Mouse (Mus musculus): Measurements from ENCODE around the gene Rbl2.

The Rbl2 gene

DNA sequence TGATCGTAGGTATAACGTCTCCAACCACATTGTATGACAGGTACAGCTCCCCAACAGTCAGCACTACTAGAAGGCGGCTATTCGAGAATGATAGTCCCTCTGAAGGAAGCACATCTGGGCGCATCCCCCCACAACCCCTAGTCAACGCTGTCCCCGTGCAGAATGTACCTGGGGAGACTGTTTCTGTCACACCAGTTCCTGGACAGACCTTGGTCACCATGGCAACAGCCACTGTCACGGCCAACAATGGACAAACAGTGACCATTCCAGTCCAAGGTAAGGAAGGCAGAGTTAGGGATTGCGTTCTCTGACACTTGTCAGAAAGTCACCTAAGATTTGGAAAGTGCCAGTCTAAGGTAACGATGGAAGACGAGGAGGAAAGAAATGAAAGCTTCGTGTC is 36.4 kb downstream of the Rbl2 start:
- no peak for DNase-seq (ENCODE audit: low spot score in 2 of 2)

DNA sequence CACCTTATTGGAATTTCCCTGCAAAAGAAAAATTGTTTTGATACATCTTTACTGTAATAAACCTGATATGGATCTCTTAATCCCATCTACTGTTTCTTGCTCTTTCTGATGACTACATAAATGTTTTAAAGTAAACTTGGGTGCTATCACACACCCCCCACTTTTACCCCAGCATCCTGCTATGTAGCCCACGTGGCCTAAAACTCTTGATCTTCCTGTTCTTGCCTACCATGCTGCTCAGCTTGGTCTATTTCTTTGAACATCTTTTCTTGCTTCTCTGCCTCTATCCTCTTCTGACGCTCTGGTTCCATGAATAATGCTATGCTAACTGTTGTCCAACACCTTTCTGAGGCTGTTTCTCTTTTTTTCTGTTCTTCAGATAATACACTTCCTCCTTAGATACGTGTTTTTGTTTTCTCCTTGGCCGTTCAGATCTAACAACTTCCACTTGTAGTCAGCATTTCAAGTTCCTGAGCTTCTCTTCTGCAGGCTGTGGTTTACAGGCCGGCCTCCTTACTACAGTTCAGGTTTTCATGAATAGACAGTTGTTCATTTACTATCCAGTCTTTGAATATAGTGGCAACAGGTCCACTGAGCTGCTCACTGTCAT is 42.1 kb downstream of the Rbl2 start:
- no peak for DNase-seq (ENCODE audit: low spot score in 2 of 2)

DNA sequence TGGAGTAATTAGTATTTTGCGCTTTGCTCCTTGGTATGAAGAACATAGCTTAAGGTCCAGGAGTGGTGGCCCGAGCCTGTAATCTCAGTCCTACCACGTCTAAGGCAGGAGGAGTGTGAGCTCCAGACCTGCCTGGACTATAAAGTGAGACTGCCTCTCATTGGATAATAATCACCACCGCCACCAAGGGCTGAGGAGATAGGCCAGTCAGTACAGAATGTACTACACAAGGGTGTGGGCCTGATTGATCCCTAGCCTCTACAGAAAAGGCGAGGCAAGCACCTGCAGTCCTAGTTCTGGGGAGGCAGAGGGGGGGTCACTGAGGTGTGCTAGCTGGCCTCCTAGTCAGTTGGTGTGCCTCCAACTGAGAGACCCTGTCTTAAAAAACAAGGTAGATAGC is 44.6 kb downstream of the Rbl2 start:
- DNase-seq (ENCODE audit: low spot score in 2 of 2), result no peak

DNA sequence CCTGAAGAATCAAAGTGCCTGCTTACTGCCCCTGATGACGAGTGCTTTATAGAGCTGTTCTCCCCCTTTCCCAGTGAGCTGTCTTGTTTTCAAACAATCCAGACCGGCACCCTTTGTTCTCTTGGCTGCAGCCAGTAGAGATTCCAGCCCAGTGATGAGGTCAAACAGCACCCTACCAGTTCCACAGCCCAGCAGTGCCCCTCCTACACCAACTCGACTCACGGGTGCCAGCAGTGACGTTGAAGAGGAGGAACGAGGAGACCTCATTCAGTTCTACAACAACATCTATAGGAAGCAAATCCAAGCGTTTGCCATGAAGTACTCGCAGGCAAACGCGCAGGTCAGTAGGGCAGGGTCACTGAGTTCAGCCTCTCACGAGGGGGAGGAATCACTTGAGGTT is 45.1 kb downstream of the Rbl2 start:
- no peak for DNase-seq (ENCODE audit: low spot score in 2 of 2)

DNA sequence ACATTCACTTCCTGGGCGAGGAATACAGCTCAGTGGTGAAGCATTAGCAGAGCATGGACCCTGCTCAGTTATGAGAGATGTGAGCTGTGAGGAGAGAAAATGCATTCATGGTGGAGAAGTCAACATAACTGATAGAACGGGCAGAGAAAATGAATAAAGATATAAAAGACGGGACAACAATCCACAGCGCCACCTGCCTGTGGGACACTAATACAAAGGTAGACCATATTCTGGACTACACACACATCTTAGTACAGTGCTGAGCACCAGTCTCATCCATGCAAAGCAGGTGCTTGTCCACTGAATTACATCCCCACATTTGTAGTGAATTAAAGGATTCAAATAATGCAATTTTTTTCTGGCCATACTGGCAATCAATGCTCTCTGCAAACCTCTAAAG is 47.7 kb downstream of the Rbl2 start:
- DNase-seq (ENCODE audit: low spot score in 2 of 2), result no peak

DNA sequence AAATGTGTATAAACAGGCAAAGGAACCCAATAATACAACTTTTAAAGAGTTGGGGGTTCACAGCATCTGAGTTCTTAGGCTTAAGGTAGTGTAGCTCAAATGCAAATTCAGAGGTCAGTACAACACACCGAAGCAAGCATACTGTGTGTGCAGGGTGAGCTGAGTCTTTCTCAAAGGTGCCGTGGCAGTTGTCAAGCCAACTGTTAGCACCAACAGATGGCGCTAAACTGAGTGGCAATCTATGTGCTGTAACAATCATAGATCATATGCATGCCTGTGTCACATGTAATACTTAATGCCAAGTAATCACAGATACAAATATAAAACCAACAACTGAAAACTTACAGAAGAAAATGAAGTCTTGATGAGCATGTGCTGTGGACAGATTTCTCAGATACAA is 48.3 kb downstream of the Rbl2 start:
- no peak for DNase-seq (ENCODE audit: low spot score in 2 of 2)

DNA sequence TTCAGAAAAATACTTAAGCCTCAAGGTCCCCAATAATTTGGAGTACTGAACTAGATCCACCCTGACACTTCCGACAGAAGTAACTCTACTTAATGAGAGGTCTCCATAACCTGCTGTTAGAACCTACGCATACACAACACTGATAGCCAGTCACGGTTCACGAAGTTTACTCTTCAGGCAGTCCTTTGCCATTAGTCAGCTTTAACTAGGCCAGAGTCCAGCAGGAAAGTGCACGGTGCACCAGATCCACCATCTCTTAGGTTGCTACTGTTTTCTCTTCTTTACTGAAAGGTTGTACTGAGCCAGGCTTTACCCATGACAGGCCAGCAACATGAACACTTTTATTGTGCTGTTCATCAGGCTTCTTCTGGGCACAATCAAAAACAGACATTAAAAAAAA is 54.5 kb downstream of the Rbl2 start:
- DNase-seq (ENCODE audit: low spot score in 2 of 2), result no peak

DNA sequence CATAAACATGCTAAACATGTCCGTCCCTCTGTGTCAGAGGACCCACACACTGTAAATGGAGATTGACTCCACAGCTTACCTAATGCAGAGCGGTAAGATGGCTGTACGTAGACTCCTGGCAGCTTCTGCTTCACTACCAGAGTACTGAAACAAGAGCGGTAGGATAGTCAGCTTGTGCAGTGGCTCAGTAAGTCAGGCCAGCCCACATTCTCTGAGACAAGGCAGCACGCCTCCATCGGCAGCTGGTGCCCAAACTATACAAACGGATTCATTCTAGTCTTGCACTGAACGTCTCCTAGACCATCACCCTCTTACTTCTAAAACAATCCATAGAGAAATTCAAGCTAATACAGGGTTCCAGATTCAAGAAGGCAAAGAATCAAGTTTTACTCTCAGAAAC is 56.9 kb downstream of the Rbl2 start:
- DNase-seq (ENCODE audit: low spot score in 2 of 2), result peak; percentile 64 to 65

DNA sequence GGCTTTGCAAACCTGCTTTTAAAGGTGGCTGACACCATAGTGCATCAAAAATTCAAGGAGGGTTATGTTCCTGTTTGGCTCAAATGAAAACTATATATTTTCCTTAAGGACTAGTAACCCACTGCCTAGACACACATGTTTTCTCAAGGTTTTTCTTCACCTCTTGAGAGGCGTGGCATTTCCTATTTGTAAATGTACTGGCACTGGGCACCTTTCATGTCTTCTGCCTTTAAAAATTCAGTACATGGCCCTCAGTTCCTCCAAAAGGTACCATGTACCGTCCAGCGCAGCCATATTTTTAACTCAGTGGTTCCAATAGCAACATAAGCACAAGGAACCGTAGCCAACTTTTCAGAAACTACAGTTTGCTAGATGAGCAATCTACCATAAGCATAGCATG is 62.9 kb downstream of the Rbl2 start:
- no peak for DNase-seq (ENCODE audit: low spot score in 2 of 2)

DNA sequence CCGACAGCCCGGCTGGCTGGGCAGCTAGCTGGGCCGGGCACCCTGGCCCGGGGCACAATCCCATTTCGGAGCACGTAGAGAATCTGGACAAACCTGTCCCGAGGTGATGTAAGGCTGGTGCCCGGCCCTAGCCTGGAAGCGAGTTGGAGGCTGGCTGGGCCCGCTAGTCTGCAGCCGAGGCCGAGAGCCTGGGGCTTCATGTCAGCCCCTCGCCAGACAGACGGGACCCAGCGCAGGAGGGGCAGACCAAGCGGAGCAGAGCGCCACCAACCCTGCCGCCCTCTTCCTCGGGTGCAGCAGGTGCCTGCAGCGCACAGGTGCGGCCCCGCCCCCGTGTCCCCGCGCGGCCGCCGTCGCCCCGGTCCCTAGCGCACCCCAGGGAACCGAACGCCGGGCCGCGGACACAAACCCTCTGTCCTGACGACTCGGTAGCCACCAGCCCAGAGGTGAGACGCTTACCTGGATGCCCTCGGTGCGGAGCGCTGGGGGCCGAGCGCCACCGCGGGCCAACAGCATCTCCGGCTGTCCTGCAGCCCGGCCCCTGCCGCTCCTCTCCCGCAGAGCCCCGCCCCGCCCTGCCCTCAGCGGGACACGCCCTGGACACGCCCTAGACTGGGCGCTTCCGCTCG is 63.7 kb downstream of the Rbl2 start:
- DNase-seq (ENCODE audit: low spot score in 2 of 2), result no peak

DNA sequence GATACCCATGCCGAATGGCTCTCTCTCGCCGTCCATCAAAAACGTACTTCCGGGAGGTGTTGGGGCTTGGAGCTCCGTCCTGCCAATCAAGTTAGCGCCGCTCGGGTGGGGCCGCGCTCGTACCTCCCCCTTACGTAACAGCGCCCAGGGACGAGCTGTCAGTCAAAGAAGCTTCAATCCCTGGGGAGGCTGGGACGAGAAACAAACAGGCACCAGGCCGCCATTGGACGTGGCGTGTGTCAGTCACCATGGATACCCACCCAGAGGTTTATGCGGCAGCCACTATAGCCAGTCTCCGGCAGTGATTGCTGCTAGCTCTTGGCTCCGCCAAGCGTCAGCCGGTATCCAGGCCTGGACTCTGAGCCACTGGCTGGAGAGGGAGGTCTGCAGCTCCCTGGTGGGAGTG is 64.2 kb downstream of the Rbl2 start:
- peak; percentile 100 for DNase-seq (ENCODE audit: low spot score in 2 of 2)

DNA sequence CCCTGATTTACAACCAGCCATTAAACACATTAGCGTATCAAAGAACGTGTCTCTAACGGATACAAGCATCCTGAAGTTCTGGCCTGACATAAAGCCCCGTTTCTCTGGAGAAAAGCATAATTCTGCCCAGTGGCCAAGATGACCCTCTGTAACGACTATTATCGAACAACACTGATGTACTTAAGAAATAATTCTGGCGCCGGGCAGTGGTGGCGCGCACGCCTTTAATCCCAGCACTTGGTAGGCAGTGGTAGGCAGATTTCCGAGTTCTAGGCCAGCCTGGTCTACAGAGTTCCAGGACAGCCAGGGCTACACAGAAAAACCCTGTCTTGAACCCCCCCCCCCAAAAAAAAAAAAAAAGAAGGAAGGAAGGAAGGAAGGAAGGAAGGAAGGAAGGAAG is 64.8 kb downstream of the Rbl2 start:
- DNase-seq (ENCODE audit: low spot score in 2 of 2), result no peak

DNA sequence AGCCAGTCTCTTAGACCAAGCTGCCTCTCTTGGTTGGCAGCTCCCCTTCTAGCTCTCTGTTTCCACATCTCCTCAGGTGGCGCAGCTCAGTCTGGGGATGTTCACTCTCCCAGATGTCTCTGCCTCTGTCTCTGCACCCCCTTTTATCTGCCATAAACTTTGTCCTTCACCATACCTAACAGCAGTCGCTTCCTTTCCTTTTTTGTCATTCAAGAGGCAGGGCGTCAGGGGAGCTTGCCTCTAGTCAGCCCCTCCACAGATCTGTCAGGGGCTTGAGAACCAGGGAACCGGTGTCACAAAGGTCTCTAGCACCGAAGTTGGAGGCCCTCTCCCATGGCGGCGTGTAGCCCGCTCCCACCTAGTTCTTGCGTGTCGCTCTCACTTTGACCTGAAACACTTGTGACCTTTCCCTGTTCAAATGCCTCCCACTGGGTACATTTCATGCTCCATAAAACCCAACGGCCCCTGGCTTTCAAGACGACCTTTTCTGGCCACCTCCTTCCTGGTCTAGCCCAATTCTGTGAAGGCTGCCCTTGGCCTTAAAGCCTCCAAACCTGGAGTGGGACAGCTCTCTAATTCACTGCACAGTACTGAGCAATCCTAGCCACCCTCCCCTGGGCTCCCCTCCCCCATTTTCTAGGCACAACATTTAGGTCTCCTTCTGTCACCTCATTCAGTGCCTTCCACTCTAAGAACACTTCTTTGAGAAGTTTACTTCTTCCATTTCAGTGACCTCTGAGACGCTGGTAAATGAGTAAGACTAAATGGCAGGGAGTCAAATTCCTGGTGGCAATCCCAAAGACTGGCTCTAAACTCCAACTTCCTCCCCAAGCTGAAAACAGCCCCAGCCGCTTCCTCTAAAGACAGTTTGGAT is 65.7 kb downstream of the Rbl2 start:
- no peak for DNase-seq (ENCODE audit: low spot score in 2 of 2)

DNA sequence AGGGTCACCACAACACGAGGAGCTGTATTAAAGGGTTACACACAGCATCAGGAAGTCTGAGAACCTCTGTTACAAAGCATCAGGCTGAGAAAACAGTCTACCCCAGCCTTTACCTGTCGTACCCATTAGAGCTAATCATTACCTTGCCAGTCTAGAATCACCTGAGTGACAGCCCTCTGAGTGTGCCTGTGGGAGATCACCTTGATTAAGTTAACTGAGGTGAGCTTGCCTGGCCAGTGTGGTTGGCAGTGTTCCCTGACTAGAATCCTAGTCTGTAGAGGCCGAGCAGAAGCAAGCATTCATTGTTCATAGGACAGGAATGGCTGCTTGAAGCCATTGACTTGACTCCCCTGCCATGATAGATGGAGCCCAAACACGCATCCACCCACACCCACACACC is 71.0 kb downstream of the Rbl2 start:
- DNase-seq (ENCODE audit: low spot score in 2 of 2), result no peak

DNA sequence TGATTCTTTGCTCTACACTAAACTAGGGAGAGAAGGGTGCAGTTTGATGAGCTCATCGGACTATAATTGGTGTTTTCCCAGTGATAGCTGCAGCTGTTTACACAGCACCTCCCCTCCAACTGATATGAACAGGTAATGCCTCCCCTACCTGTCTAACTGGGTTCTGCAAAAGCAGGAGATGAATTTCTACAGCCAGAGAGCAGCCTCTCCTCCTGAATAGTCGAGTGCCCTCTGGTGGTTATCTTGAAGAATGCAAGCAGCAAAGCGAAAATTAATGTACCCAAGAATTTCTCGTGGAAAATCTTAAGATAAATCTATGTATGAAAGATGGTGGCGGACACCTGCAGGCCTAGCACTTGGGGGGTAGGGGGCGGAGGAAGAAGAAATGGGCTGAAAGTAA is 77.9 kb downstream of the Rbl2 start:
- peak; percentile 55 to 71 for DNase-seq (ENCODE audit: low spot score in 2 of 2)

DNA sequence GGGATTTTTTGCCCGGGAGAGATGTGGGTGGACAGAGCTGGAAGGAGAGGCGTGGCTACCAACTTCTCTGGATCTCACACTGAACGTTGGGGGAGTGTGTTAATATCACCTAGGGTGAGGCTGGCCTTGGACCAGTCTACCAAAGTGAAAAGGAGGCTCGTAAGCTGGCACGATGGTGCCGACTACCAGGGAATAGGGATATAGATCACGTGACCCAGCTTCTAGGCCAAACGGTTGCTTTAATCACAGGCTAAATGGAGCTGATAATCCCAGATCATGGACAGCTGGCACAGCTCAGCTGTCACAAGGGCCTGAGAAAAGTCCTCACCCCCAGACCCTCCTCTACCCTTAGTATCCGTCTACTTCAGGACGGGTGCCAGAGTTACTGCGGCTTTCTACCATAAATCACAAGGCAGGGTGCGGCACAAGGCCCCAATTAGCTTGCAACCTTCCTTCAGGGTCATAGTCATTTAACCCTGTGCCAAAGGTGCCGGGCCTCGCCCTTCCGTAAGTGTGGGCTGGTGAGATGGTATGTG is 78.9 kb downstream of the Rbl2 start:
- DNase-seq (ENCODE audit: low spot score in 2 of 2), result no peak

DNA sequence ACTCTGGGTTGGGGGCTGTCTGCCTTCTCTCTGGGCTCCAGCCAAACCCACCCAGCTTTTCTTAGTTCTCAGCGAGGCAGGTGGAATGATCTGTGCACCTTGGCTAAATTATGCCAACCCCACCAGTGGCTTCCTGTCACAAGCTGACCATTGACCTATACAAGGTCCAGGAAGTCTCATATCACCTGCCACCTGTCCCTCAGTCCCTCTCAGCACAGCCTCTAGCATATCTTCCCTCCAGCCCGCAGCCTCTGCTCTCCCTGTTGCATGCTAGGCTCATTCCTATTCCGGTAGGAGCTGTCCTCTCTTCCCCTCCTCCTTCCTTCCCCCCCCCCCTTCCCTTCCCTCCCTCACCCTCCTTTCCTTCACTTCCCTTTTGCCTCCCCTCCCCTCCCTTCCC is 79.4 kb downstream of the Rbl2 start:
- DNase-seq (ENCODE audit: low spot score in 2 of 2), result no peak

DNA sequence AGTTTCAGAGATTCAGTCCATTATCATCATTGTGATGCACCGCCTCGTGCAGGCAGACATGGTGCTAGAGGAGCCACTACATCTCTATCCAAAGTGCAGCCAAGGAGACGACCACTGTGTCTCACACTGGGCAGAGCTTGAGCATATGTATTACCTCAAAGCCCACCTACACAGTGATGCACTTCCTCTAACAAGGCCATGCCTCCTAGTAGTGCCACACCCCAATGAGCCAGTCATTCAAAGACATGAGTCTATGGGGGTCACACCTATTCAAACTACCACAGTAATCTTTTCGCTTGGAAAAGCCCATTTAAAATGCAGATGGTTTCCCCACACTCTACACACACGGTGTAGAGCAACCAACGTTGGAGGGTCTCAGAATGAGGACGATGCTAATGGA is 81.7 kb downstream of the Rbl2 start:
- no peak for DNase-seq (ENCODE audit: low spot score in 2 of 2)

DNA sequence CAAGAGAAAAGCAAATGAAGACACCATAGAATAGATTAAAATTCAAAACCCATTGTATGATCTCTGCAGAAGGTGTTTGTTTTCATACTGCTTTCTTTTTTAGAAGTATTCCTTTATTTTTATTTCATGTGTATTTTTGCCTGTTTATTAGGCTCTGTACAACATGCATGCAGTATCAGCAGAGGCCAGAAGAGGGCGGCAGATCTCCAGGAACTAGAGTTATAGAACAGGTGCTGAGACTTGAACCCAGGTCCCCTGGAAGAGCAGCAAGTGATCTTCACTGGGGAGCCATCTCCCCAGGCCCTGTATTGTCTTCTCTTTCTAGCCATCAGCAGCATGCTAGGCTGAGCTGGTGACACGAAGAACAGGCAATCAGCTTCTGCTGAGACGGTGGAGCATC is 84.0 kb downstream of the Rbl2 start:
- no peak for DNase-seq (ENCODE audit: low spot score in 2 of 2)

DNA sequence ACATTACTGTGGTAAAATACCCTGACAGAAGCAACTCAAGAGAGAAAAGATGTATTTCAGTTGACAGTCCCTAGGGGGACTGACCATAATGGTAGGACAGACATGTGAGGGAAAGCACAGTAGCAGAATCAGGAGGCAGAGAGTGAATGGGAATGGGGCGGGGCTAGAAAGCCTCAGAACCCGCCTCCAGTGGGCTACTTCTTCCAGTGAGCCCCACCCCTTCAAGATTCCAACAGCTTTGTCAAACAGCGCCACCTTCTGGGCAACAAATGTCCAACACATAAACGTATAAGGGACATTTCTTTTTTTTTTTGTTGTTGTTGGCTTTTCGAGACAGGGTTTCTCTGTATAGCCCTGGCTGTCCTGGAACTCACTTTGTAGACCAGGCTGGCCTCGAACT is 84.7 kb downstream of the Rbl2 start:
- no peak for DNase-seq (ENCODE audit: low spot score in 2 of 2)

DNA sequence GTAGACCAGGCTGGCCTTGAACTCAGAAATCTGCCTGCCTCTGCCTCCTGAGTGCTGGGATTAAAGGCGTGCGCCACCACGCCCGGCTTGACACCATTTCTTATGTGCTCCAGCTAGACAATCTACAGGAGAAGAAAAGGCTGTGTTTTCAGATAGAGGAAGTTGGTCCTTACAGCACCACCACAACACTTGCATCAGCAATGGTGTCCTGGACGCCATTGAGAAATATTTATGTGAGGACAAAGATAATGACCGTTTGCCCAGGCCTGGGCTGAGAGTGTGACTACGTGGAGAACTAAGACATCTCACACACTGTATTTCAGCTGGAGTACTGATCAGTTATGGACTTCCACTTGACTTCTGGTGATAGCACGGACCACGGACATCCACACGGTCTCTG is 88.8 kb downstream of the Rbl2 start:
- no peak for DNase-seq (ENCODE audit: low spot score in 2 of 2)

DNA sequence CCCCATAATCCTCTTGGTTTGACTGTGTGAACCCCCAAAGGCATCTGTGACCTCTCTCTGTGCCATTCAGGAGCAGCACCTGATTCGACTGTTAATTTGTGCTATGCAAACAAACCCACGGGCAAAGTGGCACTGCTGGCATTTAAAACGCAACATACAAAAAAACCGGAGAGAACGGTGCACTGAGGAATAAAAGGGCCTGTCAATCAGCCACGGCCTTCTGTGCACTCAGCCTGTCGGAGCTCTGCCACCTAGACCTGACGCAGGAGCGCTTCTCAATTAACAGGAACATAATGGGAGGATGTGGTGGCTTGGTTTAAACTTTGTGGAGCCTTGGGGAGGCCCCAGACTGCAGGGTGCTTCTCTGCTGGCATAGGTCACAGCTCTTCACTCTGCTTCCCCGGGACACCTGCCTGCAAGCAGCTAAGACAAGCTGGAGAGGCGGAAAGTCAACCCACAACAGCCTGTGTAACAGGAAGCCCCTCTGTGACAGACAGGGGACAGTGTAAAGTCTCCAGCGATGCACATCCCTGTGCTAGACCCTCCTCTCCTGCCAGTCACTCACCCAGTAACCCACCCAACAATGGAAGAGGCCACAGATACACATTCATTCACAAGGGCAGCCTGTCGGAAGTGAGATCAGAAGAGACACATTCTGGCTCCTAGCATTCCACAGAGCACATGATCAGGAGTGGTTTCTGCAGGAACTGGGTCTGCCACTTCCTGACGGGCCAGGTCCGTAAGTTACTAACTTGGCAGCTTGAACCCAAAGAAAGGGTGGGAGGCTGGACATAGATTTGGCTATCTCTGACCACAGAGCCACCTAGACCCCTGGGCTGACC is 90.3 kb downstream of the Rbl2 start:
- DNase-seq (ENCODE audit: low spot score in 2 of 2), result no peak

Data from right cerebral cortex, adult 2 months (tissue).